Mouse (Mus musculus) megakaryocyte, embryonic 14.5 days (primary cell): ENCODE results near the gene 1700129C05Rik.

Experiments used
- FLI1 ChIP-seq: IDR thresholded peaks from 2 replicates; pipeline ENCODE4 v1.6.1; 2012; ENCODE audit warnings: low read length, inconsistent platforms, mixed read lengths
- GATA1 ChIP-seq: IDR thresholded peaks from 3 replicates; pipeline ENCODE4 v1.6.1; 2012; ENCODE audit warnings: mixed read lengths, low read length, inconsistent platforms, borderline replicate concordance

DNA sequence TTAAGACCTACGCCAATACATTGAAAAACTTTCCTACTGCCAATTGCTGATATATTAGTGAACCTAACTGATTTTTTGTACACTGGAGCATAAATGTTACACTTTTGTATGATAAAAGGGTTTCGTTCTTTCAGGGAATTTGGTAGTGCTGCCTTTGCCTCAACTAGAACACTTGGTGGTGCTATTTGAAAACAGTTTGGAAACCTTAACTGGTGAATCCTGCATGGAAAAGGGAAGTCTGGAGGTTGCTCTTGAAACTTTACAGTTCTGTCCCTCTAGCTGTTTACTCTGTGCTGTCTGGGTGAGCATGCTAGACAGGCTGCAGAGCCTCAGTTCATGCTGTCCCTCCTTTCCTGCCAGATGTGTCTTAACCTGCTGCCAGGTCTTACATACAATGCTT is 12.9 kb upstream of the 1700129C05Rik start:
- TF ChIP-seq GATA1 (no peak), FLI1 (no peak)
